Mouse (Mus musculus) megakaryocyte, embryonic 14.5 days (primary cell): ENCODE results near the gene Popdc2. TPM values are rescaled to one million over a fixed set of nuclear protein-coding genes. Genes with fewer than 3 reads are reported as not detected.

Experiments
- H3K27me3 ChIP-seq: replicated peaks from 2 replicates; pipeline ENCODE3; 2012; ENCODE audit warnings: inconsistent platforms
- H3K36me3 ChIP-seq: replicated peaks from 2 replicates; pipeline ENCODE3; 2012; ENCODE audit warnings: low read length, inconsistent platforms, mixed read lengths
- H3K4me1 ChIP-seq: 2 replicates; pipeline ENCODE4 v1.6.1; 2012; ENCODE audit warnings: inconsistent platforms
- H3K4me3 ChIP-seq: replicated peaks from 2 replicates; pipeline ENCODE3; 2012; ENCODE audit warnings: moderate library complexity, mild to moderate bottlenecking, inconsistent platforms
- H3K9me3 ChIP-seq: 2 replicates; pipeline ENCODE4 v1.6.1; 2012; ENCODE audit warnings: inconsistent platforms
- FLI1 ChIP-seq: IDR thresholded peaks from 2 replicates; pipeline ENCODE4 v1.6.1; 2012; ENCODE audit warnings: low read length, inconsistent platforms, mixed read lengths
- GATA1 ChIP-seq: IDR thresholded peaks from 3 replicates; pipeline ENCODE4 v1.6.1; 2012; ENCODE audit warnings: mixed read lengths, low read length, inconsistent platforms, borderline replicate concordance
- polyA plus RNA-seq: library from polyadenylated mRNA; stranded (reverse); fragments of >175 nt; gene quantifications from 2 replicates; pipeline ENCODE4 v1.2.3, GENCODE M21; 2012; ENCODE audit warnings: low replicate concordance; ENCODE audit not compliant: insufficient read depth

Popdc2 gene
- polyA plus RNA-seq, 1 experiment = 2.8 TPM

DNA sequence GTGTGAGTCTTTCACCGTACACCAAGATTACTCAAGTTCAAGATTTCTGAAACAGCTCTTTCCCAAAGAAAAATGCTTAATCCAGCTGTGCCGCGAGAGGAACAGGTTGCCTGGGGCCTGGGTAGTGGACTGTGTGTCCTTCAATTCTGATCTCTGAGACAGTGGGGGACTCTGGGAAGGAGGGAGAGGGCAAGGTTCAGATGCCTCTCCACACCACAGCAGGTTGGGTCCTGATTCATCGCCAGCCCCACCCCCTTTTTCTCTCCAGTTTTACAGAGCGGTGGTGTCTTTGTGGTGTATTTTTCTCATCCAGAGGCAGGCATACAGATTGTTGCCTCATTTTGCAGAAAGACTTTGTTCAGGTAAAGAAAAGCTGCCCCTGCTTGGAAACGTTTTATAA, 36.3 kb downstream of the Popdc2 start:
- Histone ChIP-seq H3K4me1 (peaks cover 84% of the 10 kb centered on the region), H3K27me3 (no peaks in the 10 kb centered on the region), H3K36me3 (no peaks in the 10 kb centered on the region), H3K9me3 (no peaks in the 10 kb centered on the region), H3K4me3 (no peak overlapping the region)
- no peak for TF ChIP-seq GATA1

- H3K4me3 ChIP-seq = peak overlapping the region; percentile 20
- no peak for TF ChIP-seq FLI1
- TF ChIP-seq GATA1 = no peak
- H3K36me3 ChIP-seq = no peaks in the 10 kb centered on the region
- H3K9me3 ChIP-seq = no peaks in the 10 kb centered on the region
- H3K4me1 ChIP-seq = peaks cover 83% of the 10 kb centered on the region
- H3K27me3 ChIP-seq = no peaks in the 10 kb centered on the region
These were observed 37.1 kb downstream of the Popdc2 start for GRCm38 (mm10) chr16:38399076-38399475.

DNA sequence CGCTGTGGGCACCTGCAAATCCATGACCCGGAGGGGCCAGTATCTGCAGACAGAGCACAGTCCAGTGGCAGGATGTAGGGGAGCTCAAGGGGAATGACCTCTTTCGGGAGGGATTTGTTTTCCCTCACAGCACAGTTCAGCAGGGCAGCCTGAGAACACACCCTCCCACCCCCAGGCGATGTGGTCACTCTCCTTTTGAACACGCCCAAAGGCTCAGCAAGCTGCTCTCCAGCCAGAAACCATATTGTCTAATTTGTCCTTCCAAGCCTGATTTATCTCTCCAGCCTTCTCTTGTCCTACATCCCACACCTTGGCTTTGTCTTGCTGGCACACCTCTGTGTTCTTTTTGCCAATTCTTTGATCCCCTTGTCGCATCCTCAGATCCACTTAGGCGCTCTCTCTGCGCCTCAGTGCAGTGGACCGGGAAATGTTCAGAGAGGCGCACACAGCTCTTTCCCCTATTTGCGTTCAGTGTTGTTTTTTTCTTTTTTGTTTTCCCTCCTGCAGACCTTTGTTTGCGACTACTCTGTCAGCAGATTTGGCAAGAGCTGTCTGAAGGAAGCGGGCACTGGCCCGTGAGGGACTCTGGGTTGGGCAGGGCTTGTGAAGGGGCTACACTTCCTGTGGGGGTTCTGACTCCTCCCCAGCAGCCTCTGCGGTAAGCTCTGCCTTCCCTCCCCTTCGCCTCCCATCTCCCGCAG, 37.7 kb downstream of the Popdc2 start:
- Histone ChIP-seq H3K27me3 (no peaks in the 10 kb centered on the region), H3K9me3 (no peaks in the 10 kb centered on the region), H3K4me3 (peak overlapping the region; percentile 78), H3K4me1 (peaks cover 79% of the 10 kb centered on the region), H3K36me3 (no peaks in the 10 kb centered on the region)
- no peak for TF ChIP-seq FLI1
- no peak for TF ChIP-seq GATA1

- peaks cover 76% of the 10 kb centered on the region for H3K4me1 ChIP-seq
- no peak for TF ChIP-seq GATA1
- TF ChIP-seq FLI1 = no peak
- H3K36me3 ChIP-seq = no peaks in the 10 kb centered on the region
- H3K27me3 ChIP-seq = no peaks in the 10 kb centered on the region
- H3K9me3 ChIP-seq = no peaks in the 10 kb centered on the region
- no peak overlapping the region for H3K4me3 ChIP-seq
These were observed 38.4 kb downstream of the Popdc2 start for GRCm38 (mm10) chr16:38400311-38400960.

GRCm38 (mm10) chr16:38401468-38401867, 39.5 kb downstream of the Popdc2 start:
- no peaks in the 10 kb centered on the region for H3K36me3 ChIP-seq

DNA sequence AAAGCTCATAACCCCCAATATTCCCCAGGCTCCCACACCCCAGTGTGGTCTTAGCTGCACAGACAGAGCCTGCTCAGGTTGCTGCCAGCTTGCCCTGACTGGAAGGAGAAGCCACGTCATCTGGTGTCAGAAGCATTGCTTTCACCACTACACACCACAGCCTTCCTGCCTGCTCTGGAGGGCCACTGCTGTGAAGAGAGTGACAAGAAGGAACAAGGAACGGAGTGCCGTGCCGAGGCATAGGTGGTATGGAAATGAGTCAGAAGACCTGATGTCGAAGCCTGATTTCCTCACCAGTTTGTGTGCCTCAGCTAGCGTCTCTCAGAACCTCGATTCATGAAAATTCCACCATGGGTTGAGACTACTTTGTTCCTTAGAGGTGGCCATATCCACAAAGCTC, 41.6 kb downstream of the Popdc2 start:
- Histone ChIP-seq H3K36me3 (no peaks in the 10 kb centered on the region), H3K27me3 (no peaks in the 10 kb centered on the region), H3K4me3 (peak overlapping the region; percentile 71), H3K4me1 (peaks cover 78% of the 10 kb centered on the region), H3K9me3 (no peaks in the 10 kb centered on the region)
- TF ChIP-seq GATA1 (no peak), FLI1 (no peak)

More at GRCm38 (mm10) chr16:38401468-38401867, 39.5 kb downstream of the Popdc2 start:
- TF ChIP-seq FLI1 (no peak), GATA1 (no peak)
- Histone ChIP-seq H3K9me3 (no peaks in the 10 kb centered on the region), H3K4me1 (peaks cover 74% of the 10 kb centered on the region), H3K4me3 (no peak overlapping the region), H3K27me3 (no peaks in the 10 kb centered on the region)

- H3K27me3 ChIP-seq = no peaks in the 10 kb centered on the region
- no peaks in the 10 kb centered on the region for H3K9me3 ChIP-seq
- TF ChIP-seq GATA1 = no peak
- TF ChIP-seq FLI1 = no peak
- peak overlapping the region; percentile 8 for H3K4me3 ChIP-seq
- peaks cover 59% of the 10 kb centered on the region for H3K4me1 ChIP-seq
- no peaks in the 10 kb centered on the region for H3K36me3 ChIP-seq
These were observed 44.3 kb downstream of the Popdc2 start for GRCm38 (mm10) chr16:38406293-38406692.

DNA sequence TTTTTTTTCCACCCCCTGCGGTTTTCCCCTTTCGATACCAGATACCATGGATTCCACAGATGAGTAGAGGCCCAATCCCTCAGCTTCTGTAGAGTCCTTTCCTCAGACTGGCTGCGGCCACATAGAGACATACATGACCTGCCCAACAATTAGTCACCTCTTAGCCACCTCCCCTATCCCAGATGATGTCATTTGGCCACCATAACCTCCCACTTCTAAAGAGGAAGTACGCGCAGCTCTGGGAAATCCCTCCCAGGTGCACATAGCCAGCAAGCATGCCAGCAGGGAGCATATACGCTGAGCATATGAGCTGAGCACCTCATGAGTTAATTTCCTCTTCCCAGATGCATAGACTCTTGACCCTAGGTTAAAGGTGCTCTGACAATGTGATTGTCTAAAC, 44.7 kb downstream of the Popdc2 start:
- Histone ChIP-seq H3K36me3 (no peaks in the 10 kb centered on the region), H3K4me1 (peaks cover 57% of the 10 kb centered on the region), H3K9me3 (no peaks in the 10 kb centered on the region), H3K4me3 (no peak overlapping the region), H3K27me3 (no peaks in the 10 kb centered on the region)
- no peak for TF ChIP-seq GATA1
- TF ChIP-seq FLI1 = no peak

DNA sequence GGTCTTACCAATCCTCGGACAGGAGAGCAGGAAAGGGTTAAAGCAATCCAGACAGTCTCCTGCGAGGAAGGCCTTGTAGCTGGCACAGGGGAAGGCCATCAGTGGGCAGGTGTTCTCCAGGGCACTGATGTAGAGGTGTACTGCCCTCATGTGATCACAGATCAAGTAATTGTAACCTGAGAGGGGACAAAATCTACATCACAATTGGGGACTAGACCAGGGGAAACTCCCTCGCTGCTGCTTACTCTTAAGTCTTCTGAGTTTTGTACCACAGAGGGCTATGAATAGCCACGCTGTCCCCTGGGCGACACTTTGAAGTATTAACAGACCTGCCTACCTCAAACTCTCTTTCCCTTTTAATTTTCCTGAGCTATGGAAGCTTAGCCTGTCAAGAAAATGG, 45.6 kb downstream of the Popdc2 start:
- no peak for TF ChIP-seq FLI1
- no peak overlapping the region for H3K4me3 ChIP-seq
- no peaks in the 10 kb centered on the region for H3K36me3 ChIP-seq
- no peaks in the 10 kb centered on the region for H3K9me3 ChIP-seq
- peaks cover 48% of the 10 kb centered on the region for H3K4me1 ChIP-seq
- peaks cover 3% of the 10 kb centered on the region for H3K27me3 ChIP-seq

DNA sequence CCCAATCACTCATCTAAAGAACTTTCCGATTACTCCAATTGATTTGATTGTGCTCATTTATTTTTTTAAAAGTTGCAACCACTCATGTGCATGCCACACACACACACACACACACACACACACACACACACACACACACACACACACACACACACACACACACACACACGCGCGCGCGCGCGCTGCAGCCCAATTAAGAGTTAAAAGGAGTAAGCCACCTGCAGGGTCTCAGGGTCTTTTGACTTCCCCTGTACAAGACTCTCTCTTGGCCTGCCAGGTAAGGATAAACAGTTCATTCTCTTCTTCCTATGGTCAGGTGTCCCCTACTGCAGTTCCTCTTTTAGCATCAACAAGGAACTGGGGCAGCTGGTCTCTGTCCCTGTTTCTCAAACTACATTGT, 46.4 kb downstream of the Popdc2 start:
- no peak for TF ChIP-seq FLI1
- no peak for TF ChIP-seq GATA1
- H3K9me3 ChIP-seq = no peaks in the 10 kb centered on the region
- H3K36me3 ChIP-seq = no peaks in the 10 kb centered on the region
- no peak overlapping the region for H3K4me3 ChIP-seq
- H3K27me3 ChIP-seq = peaks cover 3% of the 10 kb centered on the region
- peaks cover 40% of the 10 kb centered on the region for H3K4me1 ChIP-seq

- Histone ChIP-seq H3K9me3 (peaks cover under 1% of the 10 kb centered on the region; the same call in 1 of the 2 replicates), H3K4me3 (no peak overlapping the region), H3K4me1 (peaks cover 38% of the 10 kb centered on the region), H3K27me3 (peaks cover 5% of the 10 kb centered on the region), H3K36me3 (no peaks in the 10 kb centered on the region)
- TF ChIP-seq GATA1 (no peak), FLI1 (no peak)
These were observed 52.9 kb downstream of the Popdc2 start for GRCm38 (mm10) chr16:38414953-38415352.
